Mouse (Mus musculus) urinary bladder, postnatal 25 days (tissue): ENCODE results near the gene Epc2.
"Not testable (repeated sequence)": the region's sequence is repeated elsewhere in the genome, so short reads cannot be mapped to it uniquely, and the experiment has no call there.

Source experiments
- DNase-seq: peaks from one replicate; pipeline ENCODE4 v3.0.0; 2022; ENCODE audit warnings: low spot score

Epc2 gene

DNA sequence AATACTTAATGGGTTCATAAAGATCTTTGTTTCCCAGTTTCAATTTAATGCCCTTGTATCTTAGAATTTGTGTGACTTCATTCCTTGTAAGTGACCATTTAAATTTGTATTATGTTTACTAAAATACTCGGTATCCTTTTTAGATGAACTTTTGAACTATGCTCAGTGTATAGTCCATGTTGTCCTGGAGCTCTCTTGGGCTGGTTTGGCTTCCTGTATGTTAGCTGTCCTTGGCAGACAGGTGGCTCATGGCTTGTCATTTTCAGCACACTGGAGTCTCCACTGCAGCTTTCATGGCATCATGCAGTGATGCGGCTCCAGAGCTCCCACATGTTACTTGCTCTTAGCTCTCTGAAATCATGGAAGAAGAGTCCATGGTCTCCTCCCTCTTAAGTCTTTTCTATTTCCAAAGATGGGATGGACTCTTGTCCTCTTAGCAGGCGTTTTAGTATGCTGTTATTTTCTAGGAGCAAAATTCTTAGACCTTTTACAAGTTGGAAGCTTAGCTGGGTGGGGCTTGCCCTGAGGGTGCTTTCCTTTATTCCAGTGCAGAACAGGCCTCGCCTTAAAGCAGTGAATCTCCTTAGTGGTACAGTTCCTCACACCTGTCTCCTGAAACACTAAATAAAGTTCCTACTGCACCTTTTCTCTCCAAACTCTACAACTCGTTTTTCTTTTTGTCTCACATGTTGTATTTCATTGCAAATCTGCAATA, 20.5 kb downstream of the Epc2 start:
- DNase-seq, result no peak

DNA sequence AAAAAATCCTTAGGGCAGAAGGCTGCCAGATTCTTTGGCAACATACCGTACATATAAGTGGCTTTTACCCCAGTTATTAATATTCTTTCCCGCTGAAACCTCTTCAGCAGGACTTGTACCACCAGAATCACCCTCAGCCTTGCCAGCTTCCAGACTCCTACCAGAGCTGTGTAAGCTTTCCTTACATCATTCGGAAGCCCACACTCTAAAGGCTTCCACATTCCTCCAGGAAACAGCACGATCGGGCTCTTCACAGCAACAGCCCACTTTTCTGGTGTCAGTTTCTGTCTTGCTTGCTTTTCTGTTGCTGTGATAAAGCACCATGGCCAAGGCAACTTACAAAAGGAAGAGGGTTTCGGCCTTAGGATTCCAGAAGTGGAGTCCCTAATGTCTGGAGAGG, 21.2 kb downstream of the Epc2 start:
- DNase-seq, result no peak

DNA sequence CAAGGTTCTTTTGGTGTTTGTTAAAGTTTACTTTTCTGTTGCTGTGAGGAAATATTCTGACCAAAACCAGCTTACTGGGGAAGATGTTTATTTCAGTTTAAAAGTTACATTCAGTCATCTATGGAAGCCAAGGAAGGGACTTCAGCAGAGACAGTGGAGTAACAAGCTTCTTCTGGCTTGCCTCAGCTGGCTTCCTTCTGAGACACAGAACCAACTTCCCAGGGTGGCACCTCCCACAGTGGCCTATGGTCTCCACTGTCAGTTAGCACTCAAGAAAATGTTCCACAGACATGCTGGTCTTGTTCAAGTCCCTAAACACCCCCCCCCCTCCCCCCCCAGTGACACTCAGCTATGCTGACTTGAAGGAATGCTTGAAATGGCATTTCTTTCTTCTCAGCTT, 30.9 kb downstream of the Epc2 start:
- no peak for DNase-seq

DNA sequence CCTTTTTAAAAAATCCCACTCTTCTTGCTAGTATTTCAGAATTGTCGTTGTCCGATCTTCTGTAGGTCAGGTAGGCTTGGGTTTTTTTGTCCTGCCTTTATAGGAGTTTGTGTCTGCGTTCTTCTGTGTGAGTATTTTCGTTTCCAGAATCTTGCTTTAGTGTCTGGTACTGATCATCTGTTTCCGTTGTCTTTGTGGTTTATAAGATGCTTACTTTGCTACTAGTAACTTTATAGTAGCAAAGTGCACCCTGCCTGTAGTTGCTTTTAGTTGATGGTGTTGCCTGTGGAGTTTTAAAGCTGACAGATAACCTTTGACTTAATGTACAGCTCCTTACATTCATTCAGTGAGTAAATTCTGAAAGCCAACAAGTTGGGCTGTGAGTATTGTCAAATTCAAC, 32.1 kb downstream of the Epc2 start:
- no peak for DNase-seq

DNA sequence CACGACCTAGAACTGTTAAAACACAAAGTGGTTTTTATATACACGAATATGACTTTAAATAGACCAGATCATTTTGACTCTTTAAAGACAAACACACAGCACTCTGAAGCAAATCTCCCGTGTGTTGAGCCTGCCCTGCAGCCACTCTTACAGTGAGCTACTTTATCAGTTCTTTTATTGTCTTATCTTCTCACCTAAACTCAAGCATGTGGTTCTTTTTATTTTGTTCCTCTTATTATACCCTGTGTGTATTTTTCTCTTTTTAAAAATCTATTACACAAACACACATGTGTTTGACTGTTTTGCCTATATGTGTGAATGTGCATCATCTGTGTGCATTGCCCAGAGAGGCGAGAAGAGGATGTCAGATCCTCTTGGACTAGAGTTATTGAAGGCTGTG, 50.1 kb downstream of the Epc2 start:
- DNase-seq, result no peak

DNA sequence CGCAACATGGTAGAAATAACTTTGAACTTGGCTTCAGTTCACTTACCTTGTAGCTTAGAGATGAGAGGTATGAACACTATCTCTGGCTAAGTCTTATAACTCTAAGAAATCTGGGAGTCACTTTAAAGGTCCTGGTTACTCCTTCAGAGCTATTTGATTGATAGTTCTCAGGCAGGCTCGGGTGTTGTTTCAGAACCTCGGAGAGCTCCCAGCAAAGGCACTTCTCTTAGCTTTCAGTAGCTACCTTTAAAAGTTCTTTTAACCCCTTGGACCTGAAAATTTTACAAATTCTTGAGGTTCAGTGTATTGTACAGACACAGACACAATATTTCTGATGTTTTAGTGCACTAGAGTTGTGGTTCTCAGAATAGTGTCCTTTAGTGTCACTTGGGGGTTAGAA, 52.3 kb downstream of the Epc2 start:
- peak; percentile 35 for DNase-seq

DNA sequence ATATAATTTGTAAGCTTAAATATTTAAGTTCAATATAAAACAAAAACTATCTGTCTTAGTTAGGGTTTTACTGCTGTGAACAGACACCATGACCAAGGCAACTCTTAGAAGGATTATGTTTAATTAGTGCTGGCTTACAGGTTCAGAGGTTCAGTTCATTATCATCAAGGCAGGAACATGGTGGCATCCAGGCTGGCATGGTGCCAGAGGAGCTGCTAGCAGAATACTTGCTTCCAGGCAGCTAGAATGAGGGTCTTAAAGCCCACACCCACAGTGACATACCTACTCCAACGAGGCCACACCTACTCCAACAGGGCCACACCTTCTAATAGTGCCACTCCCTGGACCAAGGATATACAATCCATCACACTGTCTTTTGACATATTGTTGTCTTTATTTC, 53.9 kb downstream of the Epc2 start:
- DNase-seq, result not testable (repeated sequence)

DNA sequence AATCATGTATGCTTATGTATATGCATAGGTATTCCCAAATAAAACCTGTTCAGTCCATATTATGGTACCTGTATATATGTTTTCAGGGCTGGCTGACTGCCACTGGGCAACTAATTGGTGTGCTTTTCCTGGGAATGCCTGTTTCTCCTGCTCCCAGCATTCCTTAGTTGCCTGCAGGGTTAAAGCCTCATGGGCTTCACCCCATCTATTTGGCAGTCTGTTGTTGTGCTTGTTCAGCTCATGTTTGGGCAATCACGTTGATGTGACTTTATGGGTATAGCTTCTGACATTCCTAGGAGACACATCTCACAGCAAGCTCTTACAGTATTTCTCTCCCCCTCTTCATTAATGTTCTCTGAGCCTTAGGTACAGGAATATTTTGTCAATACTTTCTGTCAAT, 59.5 kb downstream of the Epc2 start:
- DNase-seq, result no peak

DNA sequence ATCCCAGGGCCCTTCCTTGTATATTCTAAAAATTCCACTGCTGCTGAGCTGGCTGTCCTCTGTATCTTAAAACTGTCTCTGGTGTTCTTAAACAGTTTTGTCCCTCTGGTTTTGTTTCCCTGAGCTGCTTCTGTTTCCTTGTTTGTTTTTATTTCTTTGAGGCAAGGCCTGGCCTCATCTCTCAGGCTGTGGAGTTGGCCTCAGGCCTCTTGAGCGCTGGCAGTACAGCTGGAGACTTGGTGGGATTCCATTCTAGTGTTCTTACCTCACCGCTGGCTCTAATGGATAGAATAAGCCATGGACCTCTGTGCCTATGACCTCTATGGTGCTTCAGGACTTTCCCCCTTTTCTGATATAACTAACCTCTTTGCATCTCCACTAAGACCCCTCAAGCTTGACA, 64.7 kb downstream of the Epc2 start:
- DNase-seq, result no peak

DNA sequence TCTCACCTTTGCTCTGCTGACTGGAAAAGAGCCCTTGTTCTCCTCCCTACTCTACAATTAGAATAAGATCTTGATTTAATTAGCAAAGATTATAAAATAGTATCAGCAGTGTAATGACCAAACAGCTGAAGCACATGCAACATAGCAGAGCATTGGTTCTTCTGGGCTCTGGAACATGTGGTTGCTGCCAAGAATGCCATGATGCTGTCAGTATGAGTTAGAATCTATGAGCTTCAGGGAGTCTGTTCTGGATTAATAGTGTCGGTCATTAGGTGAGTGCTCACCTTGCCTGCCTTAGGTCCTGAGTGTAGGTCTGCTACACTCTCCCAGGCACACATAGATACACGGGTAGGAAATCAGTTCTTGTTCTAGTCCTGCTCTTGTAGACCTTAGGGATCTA, 69.1 kb downstream of the Epc2 start:
- no peak for DNase-seq

DNA sequence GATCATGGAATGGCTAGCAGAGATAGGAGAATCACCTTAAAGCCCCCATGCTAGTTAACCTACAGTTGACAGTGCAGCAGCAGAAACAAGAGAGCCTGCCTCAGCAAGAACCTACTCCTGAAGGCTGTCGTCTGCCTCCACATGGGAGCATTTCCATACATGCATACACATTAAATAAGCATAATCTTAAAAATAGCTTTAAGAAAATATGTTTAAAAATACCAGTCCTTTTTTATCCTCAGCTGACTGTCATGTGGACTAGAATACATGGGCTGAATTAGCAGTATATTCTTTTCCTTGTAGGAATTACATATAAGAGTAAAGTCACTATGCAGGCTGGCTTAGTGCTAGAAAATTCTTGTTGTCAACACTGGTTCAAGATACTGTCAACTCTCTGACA, 69.7 kb downstream of the Epc2 start:
- DNase-seq, result no peak

DNA sequence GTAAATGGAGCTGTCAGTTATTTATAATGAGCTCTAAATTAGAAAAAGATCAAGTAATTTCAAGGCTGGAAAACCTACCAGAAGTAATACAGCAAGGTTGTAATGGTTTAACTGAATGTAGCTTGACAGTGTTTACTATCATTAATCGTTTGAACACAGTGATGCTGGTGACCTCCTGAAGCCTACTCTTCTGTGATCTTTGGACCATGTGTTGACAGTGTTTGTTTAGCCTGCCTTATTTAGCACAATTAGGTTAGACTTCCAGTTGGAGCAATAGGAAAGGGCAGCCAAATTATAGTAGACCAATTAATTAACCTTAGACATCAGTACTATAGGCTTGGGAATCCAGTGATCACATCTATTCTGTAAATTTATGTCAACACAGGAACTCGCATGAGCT, 70.3 kb downstream of the Epc2 start:
- no peak for DNase-seq

DNA sequence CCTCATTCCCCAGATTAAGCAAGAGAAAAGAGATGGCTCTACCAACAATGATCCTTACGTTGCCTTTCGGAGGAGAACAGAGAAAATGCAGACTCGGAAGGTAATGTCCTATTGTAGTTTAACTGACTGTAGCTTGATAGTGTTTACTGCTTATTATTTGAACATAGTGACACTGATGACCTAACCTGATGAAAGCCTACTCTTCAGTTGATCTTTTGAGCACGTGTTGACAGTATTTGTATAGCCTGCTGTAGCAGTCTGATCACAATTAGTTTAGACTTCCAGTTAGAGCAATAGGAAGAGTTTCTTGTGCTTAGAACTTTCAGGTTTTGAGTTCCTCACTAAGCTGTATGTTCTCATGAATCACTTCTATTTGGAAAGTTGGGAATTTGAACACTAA, 71.3 kb downstream of the Epc2 start:
- no peak for DNase-seq

DNA sequence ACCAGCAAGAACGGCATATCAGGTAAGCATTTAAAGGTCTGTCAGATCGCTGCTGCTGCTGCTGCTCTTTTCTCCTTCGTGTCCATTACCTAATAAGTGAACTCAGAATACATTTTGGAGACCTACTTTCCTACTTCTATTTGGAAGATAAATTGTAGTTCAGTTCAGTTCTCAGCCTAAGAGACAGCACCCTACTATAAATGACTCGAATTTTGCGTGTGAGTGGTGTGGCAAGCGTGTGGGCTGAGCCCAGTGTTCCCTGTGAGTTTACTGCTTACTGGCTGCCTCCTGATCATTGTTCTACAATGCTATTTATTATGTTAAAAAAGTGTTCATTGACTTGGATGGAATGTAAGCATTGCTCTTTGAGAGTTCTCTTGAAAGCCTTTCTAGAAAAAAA, 85.9 kb downstream of the Epc2 start:
- DNase-seq, result no peak

DNA sequence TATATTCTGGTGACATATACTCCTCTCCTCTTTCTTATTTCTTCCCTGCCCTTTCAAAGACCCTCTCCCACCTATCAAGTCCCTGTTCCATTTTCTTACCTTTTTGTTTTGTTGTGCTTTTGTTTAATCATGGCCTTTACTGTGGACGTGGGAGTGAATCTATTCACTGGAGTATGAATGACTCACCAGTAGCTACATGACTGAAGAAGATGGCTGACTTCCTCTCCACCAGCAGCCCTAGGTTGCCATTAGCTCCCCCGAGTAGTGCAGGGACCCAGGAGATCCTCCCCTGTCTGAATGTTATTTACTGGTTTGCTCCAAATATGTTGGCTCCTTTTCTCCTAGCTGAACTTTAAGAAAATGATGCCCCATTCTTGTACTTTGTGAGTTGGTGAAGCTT, 86.8 kb downstream of the Epc2 start:
- no peak for DNase-seq

DNA sequence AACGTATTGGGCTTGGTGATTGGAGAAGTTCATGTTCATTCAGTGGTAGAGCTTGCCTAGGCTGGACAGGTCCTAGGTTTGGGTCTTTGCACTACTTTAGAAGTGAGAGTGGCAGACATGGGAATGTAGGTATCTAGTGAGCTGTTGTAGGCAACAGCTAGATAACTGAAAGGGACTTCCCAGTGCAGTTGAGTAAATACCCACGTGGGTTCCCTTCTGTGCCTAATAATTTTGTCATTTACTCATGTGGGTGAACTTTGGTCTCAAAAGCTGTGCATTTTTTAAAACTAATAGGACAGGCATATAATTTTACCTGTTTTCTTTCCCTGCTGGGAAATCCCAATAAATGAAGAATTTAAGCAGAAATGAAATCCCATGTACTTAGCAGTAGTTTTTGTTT, 88.5 kb downstream of the Epc2 start:
- no peak for DNase-seq

DNA sequence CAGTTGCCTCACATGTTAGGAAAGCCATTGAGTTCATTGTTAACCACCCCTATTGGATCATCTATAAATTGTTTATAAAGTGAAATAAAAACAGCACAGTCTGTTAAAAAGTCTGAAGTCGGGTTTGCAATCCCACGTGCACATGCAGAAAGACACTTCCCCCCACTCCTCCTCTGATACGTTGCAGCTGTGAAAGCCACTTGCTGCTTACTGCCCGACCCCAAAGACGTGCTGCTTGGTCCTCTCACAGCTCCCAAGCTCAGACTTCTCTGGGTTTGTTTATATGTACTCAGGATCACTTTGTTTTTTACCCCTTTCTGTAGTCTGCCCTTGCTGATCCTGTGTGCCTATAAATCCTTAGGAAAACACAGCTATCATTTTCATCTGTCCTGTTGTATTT, 96.5 kb downstream of the Epc2 start:
- no peak for DNase-seq

DNA sequence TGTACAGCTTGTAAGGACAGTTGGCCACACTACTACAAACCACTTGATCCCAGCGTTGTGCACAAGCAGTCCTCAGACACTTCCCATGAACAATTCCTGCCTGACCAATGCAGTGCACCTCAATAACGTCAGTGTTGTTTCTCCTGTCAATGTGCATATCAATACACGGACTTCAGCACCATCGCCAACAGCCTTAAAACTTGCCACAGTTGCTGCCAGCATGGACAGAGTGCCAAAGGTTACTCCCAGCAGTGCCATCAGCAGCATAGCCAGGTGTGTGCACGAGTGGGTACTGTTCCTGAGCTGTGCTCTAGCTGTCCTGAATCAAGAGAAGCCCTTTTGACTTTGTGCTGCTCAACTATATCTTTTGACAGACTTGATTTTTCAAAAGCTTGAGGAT, 97.2 kb downstream of the Epc2 start:
- no peak for DNase-seq

DNA sequence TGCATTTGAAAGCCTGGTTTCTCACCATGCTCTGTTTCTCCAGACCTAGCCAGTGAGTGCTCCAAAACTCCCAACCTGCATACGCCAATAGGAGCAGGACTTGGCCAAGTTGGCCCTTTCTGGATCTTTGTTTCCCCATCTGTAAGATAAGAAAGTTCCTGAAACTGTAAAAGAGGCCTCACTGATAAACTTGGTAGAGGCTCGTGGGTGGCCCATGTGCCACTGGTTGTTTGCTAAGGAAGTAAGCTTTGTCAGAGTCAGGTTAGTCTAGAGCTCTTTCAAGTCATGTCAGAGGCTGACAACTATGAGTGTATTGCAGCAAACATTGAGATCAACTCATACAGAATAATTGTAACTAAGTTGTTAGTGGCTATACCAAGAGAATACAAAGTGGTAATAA, 101.8 kb downstream of the Epc2 start:
- DNase-seq, result no peak

DNA sequence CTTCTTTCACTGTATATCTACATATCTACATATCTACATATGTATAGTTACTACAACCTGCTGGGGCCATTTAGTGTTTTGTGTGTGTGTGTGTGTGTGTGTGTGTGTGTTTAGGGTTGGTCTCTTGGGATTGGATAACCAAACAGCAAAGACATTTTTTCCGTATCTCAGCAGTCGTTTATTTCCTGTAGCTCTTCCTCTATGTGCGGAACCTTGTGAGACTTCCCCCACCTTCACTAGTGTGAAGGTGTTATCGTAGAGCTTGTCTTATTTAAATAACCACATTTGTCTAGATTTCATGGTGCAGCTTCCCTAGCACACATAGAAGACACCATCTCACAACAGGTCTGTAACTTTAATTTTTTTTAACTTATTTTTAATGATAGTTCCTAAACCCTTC, 106.1 kb downstream of the Epc2 start:
- DNase-seq, result no peak

DNA sequence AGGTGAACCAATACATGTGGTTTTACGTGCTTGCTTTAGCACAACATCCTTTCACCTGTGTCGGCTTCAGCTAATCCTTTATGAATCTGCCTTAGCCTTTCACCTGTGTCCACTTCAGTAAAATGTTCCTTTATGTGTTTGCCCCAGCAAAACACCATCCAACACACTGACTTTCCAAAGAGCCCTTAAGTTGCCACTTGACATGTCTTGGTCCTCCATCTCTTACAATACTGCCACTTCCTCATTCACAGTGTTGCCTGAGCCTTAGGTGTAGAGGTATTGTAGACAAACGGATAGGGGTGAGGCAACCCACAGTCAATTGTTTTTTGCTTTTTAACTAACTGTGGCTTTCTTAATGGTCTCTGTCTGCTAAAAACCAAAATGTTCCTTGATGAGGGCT, 107.1 kb downstream of the Epc2 start:
- DNase-seq, result no peak

DNA sequence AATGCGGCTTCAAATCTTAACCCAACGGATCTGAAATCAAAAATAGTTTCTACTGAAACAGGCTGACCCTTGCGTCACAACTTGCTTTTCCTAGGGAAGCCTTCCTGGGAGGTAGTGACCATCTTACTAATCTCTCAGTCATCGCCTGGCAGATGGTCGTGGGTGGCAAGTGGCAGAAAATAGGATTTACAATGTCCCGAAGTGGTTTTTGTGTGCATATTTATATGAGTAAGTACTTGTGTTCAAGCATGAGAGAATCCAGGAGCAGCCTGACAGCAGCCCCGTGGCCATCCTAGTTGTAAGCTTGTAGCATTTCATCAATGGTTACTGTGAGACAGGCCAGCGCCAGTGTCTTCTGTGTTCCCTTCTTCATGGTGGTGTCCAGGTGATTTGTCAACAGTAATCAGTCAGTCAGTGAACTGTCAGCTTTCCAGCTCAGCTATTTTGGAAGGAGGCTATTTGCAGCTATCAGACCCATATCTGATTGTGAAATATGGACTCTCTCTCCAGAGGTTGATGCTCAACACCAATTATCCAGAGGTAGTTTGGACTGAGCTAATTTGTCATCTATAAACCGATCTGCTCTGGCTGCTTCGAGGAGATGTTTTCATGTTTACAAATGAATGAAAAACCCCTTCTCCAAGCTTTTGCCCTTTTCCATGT, 111.5 kb downstream of the Epc2 start:
- no peak for DNase-seq

DNA sequence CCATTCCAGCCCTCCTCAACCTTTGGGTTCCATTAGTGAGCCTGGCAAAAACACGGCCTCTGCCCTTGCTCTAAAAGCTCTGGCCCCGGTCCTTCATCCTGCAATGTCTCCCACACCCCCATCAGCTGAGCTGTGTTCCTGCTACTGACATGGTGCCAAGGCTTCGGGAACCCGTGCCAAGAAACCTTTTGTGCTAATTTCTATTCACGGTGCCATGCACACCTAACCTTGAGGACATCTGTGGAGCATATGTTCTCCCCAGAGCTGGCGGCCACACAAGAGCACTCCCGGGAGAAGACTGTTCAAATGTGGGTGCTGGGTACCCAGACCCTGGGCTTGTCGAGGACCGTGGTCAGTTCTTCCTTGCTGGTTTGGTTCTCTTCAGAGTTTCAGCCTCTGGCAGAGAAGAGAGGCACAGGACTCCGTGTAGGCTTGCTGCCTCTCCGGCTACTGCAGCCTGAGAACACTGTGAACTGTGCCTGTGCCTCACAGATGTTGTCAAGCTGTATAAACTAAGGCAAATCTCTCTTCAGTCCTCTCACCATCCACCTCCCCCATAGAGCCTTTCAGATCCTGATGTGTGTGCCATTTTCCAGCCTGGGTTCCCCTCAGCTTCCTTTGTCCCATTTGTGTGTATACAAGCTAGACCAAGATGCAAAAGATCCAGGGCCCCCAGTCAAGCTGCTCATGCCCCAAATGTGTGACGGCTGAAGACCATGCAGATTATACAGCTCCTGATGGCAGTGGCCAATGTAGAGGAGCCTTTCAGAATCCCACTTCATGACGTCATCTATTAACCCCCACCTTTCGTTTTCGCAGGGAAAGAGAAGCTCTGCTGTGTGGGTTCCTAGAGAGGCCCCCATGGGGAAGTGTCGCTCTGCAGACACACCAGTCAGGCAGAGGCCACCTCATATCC, 118.8 kb downstream of the Epc2 start:
- DNase-seq, result no peak
